Mouse (Mus musculus): ENCODE results near the gene Arpp19. TPM values are rescaled to one million over a fixed set of nuclear protein-coding genes. Genes with fewer than 3 reads are reported as not detected.
A peak's percentile ranks its signal among the peaks of the same experiment; 100 is the strongest.

Gene Arpp19
- polyA plus RNA-seq, 1 experiment from 2014 or later: 298 TPM

GRCm38 (mm10) chr9:75002262-75002661 lies 35.2 kb upstream of the Arpp19 start:
- DNase-seq (ENCODE audit: low spot score) (no peak), ATAC-seq (ENCODE audit: low FRiP score) (no peak)
- Histone ChIP-seq H3K4me1 (replicated peaks; ENCODE audit: control insufficient read depth, insufficient read depth, low read length) (no peaks in the 10 kb centered on the region), H3K4me2 (replicated peaks; ENCODE audit: low read depth, low read length) (no peak overlapping the region), H3K4me3 (ENCODE audit: low read depth, low read length) (no peak overlapping the region), H3K27me3 (ENCODE audit: control insufficient read depth, insufficient read depth, low read length) (no peaks in the 10 kb centered on the region), H3K36me3 (ENCODE audit: control insufficient read depth, insufficient read depth, low read length) (no peaks in the 10 kb centered on the region), H3K9ac (ENCODE audit: low read depth, low read length) (no peak overlapping the region), H3K9me3 (ENCODE audit: control insufficient read depth, low read length) (no peaks in the 10 kb centered on the region), H3K27ac (ENCODE audit: low read depth, low read length) (no peak overlapping the region)
- WGBS: 81% methylated on average over 3 of the region's 3 CpGs

DNA sequence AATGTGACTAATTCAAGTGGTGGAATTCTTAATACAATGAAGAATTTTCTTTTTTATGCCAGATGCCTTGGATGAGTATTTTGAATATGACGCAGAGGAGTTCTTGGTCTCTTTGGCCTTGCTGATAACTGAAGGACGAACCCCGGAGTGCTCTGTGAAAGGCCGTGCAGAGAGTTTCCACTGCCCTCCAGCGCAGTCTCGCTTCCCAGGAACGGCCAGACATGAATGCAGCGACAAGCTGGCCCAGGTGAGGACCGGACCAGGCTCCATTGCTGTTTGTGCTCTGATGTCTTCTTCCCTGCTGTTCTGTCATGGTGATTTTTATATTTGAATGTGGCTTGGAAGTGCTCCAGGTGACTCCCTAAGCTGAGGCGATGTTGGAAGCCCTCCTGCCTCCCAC lies 33.2 kb upstream of the Arpp19 start:
- no peak overlapping the region for H3K9ac ChIP-seq (ENCODE audit: low read depth, low read length)
- 96% methylated on average over 10 of the region's 10 CpGs for WGBS
- H3K4me1 ChIP-seq (replicated peaks; ENCODE audit: control insufficient read depth, insufficient read depth, low read length): no peaks in the 10 kb centered on the region
- no peaks in the 10 kb centered on the region for H3K27me3 ChIP-seq (ENCODE audit: control insufficient read depth, insufficient read depth, low read length)
- no peaks in the 10 kb centered on the region for H3K36me3 ChIP-seq (ENCODE audit: control insufficient read depth, insufficient read depth, low read length)
- H3K9me3 ChIP-seq (ENCODE audit: control insufficient read depth, low read length): no peaks in the 10 kb centered on the region
- ATAC-seq (ENCODE audit: low FRiP score) (no peak), DNase-seq (ENCODE audit: low spot score) (no peak)
- no peak overlapping the region for H3K4me3 ChIP-seq (ENCODE audit: low read depth, low read length)
- H3K4me2 ChIP-seq (replicated peaks; ENCODE audit: low read depth, low read length): no peak overlapping the region
- H3K27ac ChIP-seq (ENCODE audit: low read depth, low read length): no peak overlapping the region

- 0 out of 2 replicates have a peak, but pooled peaks cover 2% of the 10 kb centered on the region for H3K36me3 ChIP-seq (ENCODE audit: control insufficient read depth, insufficient read depth, low read length)
- no peak overlapping the region for H3K9ac ChIP-seq (ENCODE audit: low read depth, low read length)
- ATAC-seq (ENCODE audit: low FRiP score): no peak
- no peak overlapping the region for H3K4me2 ChIP-seq (replicated peaks; ENCODE audit: low read depth, low read length)
- H3K4me1 ChIP-seq (replicated peaks; ENCODE audit: control insufficient read depth, insufficient read depth, low read length): no peaks in the 10 kb centered on the region
- no peak overlapping the region for H3K4me3 ChIP-seq (ENCODE audit: low read depth, low read length)
- no peak overlapping the region for H3K27ac ChIP-seq (ENCODE audit: low read depth, low read length)
- WGBS: 94% methylated on average over 2 of the region's 2 CpGs
- H3K27me3 ChIP-seq (ENCODE audit: control insufficient read depth, insufficient read depth, low read length): no peaks in the 10 kb centered on the region
- H3K9me3 ChIP-seq (ENCODE audit: control insufficient read depth, low read length): no peaks in the 10 kb centered on the region
- DNase-seq (ENCODE audit: low spot score): no peak
Measured at GRCm38 (mm10) chr9:75016591-75016990, 20.8 kb upstream of the Arpp19 start.

DNA sequence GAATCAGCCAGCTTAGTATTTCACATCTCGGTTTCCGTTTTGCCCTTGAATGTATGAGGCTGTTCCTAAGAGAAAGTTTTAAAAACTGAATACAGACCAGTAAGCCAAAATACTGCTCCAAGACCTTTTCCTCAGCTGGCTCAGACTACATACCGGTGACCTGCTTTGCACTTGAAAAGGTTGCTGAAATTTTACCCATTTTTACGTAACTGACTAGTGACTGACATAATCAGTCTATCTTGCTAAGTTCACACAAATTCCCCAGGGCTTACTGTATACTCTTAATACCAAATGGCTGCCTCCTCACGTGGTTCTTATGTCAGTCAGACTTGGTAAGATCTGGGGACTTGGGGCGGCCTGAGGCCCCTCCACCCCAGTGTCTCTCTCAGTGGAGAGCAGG lies 18.2 kb upstream of the Arpp19 start:
- DNase-seq (ENCODE audit: low spot score) (no peak), ATAC-seq (ENCODE audit: low FRiP score) (no peak)
- Histone ChIP-seq H3K36me3 (ENCODE audit: control insufficient read depth, insufficient read depth, low read length) (0 out of 2 replicates have a peak, but pooled peaks cover 2% of the 10 kb centered on the region), H3K4me3 (ENCODE audit: low read depth, low read length) (no peak overlapping the region), H3K4me2 (replicated peaks; ENCODE audit: low read depth, low read length) (no peak overlapping the region), H3K9me3 (ENCODE audit: control insufficient read depth, low read length) (no peaks in the 10 kb centered on the region), H3K9ac (ENCODE audit: low read depth, low read length) (no peak overlapping the region), H3K27me3 (ENCODE audit: control insufficient read depth, insufficient read depth, low read length) (no peaks in the 10 kb centered on the region), H3K27ac (ENCODE audit: low read depth, low read length) (no peak overlapping the region), H3K4me1 (replicated peaks; ENCODE audit: control insufficient read depth, insufficient read depth, low read length) (no peaks in the 10 kb centered on the region)
- WGBS: 90% methylated on average over 6 of the region's 6 CpGs

GRCm38 (mm10) chr9:75019592-75019991 lies 17.8 kb upstream of the Arpp19 start:
- no peak for DNase-seq (ENCODE audit: low spot score)
- Histone ChIP-seq H3K9me3 (ENCODE audit: control insufficient read depth, low read length) (no peaks in the 10 kb centered on the region), H3K27me3 (ENCODE audit: control insufficient read depth, insufficient read depth, low read length) (no peaks in the 10 kb centered on the region), H3K27ac (ENCODE audit: low read depth, low read length) (no peak overlapping the region), H3K4me1 (replicated peaks; ENCODE audit: control insufficient read depth, insufficient read depth, low read length) (no peaks in the 10 kb centered on the region), H3K36me3 (ENCODE audit: control insufficient read depth, insufficient read depth, low read length) (0 out of 2 replicates have a peak, but pooled peaks cover 2% of the 10 kb centered on the region), H3K4me3 (ENCODE audit: low read depth, low read length) (no peak overlapping the region), H3K4me2 (replicated peaks; ENCODE audit: low read depth, low read length) (no peak overlapping the region), H3K9ac (ENCODE audit: low read depth, low read length) (no peak overlapping the region)
- ATAC-seq (ENCODE audit: low FRiP score): no peak
- 93% methylated on average over 3 of the region's 3 CpGs for WGBS

- Histone ChIP-seq H3K4me1 (replicated peaks; ENCODE audit: control insufficient read depth, insufficient read depth, low read length) (no peaks in the 10 kb centered on the region), H3K27me3 (ENCODE audit: control insufficient read depth, insufficient read depth, low read length) (no peaks in the 10 kb centered on the region), H3K9me3 (ENCODE audit: control insufficient read depth, low read length) (no peaks in the 10 kb centered on the region), H3K36me3 (ENCODE audit: control insufficient read depth, insufficient read depth, low read length) (0 out of 2 replicates have a peak, but pooled peaks cover 2% of the 10 kb centered on the region), H3K9ac (ENCODE audit: low read depth, low read length) (no peak overlapping the region), H3K4me3 (ENCODE audit: low read depth, low read length) (no peak overlapping the region), H3K4me2 (replicated peaks; ENCODE audit: low read depth, low read length) (no peak overlapping the region), H3K27ac (ENCODE audit: low read depth, low read length) (no peak overlapping the region)
- no peak for ATAC-seq (ENCODE audit: low FRiP score)
- 74% methylated on average over 4 of the region's 4 CpGs for WGBS
- DNase-seq (ENCODE audit: low spot score): no peak
Measured at GRCm38 (mm10) chr9:75020561-75020960, 16.9 kb upstream of the Arpp19 start.

- H3K36me3 ChIP-seq (ENCODE audit: control insufficient read depth, insufficient read depth, low read length): 0 out of 2 replicates have a peak, but pooled peaks cover 2% of the 10 kb centered on the region
- no peak overlapping the region for H3K27ac ChIP-seq (ENCODE audit: low read depth, low read length)
- ATAC-seq (ENCODE audit: low FRiP score) (no peak), DNase-seq (ENCODE audit: low spot score) (no peak)
- H3K9ac ChIP-seq (ENCODE audit: low read depth, low read length): no peak overlapping the region
- WGBS: 91% methylated on average over 7 of the region's 7 CpGs
- H3K4me2 ChIP-seq (replicated peaks; ENCODE audit: low read depth, low read length): no peak overlapping the region
- H3K9me3 ChIP-seq (ENCODE audit: control insufficient read depth, low read length): no peaks in the 10 kb centered on the region
- H3K4me1 ChIP-seq (replicated peaks; ENCODE audit: control insufficient read depth, insufficient read depth, low read length): no peaks in the 10 kb centered on the region
- no peaks in the 10 kb centered on the region for H3K27me3 ChIP-seq (ENCODE audit: control insufficient read depth, insufficient read depth, low read length)
- no peak overlapping the region for H3K4me3 ChIP-seq (ENCODE audit: low read depth, low read length)
Measured at GRCm38 (mm10) chr9:75022546-75022945, 14.9 kb upstream of the Arpp19 start.

DNA sequence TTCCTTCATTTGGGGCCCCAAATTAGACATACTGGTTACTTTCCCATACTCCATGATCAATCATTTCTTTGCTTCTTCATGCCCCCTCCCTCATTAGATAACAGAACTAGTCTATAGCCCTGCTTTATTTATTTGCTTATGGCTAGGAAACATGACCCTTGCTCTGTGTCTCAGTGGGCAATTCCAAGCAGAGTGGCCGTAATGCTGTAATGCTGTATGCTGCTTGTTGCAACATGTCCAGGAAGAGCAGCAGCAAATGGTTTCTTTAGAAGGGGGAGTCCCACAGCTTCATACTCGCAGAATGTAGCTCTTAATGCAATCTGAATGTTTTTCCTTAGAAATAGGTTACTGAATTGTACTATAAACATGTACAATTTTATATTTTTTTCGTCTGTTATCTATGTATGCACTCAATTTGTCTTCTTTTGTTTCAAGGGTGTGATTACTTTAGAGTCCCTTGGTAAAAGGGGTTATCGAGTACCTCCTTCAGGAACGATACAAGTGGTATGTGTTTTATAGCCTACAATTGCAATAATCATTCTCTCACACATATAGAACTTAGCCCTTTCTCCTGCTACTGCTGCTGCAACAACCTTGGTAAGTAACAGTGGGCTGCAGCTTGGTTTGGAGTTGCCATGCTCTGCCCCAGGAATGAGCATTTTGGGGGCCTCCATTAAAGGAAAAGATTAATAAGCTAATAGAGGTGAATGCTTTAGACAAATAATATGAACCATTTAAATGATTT lies 14.1 kb upstream of the Arpp19 start:
- no peak for ATAC-seq (ENCODE audit: low FRiP score)
- DNase-seq (ENCODE audit: low spot score): no peak
- Histone ChIP-seq H3K4me1 (replicated peaks; ENCODE audit: control insufficient read depth, insufficient read depth, low read length) (no peaks in the 10 kb centered on the region), H3K9ac (ENCODE audit: low read depth, low read length) (no peak overlapping the region), H3K36me3 (ENCODE audit: control insufficient read depth, insufficient read depth, low read length) (0 out of 2 replicates have a peak, but pooled peaks cover 2% of the 10 kb centered on the region), H3K4me2 (replicated peaks; ENCODE audit: low read depth, low read length) (no peak overlapping the region), H3K27me3 (ENCODE audit: control insufficient read depth, insufficient read depth, low read length) (no peaks in the 10 kb centered on the region), H3K4me3 (ENCODE audit: low read depth, low read length) (no peak overlapping the region), H3K9me3 (ENCODE audit: control insufficient read depth, low read length) (no peaks in the 10 kb centered on the region), H3K27ac (ENCODE audit: low read depth, low read length) (no peak overlapping the region)
- WGBS: 74% methylated on average over 5 of the region's 5 CpGs

DNA sequence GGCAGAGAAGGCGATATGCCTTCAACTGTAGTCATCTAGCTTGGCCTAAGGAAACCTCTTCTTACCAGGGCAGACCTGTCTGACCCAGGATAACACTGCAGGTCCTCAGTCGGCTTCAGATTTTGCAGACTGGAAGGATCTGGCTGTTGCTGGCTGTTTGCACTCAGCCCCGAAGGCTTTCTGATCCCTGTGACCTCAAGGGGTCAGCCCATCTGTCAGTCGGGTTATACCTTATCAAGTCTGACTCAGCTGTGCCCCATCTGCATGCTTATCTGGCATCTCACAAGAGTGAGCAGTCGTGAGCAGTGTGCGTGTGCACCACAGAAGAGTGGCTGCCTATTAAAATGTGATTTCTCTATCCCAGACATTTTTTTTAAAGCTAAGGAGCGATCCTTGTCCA lies 13.3 kb upstream of the Arpp19 start:
- Histone ChIP-seq H3K4me2 (replicated peaks; ENCODE audit: low read depth, low read length) (no peak overlapping the region), H3K36me3 (ENCODE audit: control insufficient read depth, insufficient read depth, low read length) (no peaks in the 10 kb centered on the region), H3K9me3 (ENCODE audit: control insufficient read depth, low read length) (no peaks in the 10 kb centered on the region), H3K27me3 (ENCODE audit: control insufficient read depth, insufficient read depth, low read length) (no peaks in the 10 kb centered on the region), H3K27ac (ENCODE audit: low read depth, low read length) (no peak overlapping the region), H3K4me1 (replicated peaks; ENCODE audit: control insufficient read depth, insufficient read depth, low read length) (no peaks in the 10 kb centered on the region), H3K9ac (ENCODE audit: low read depth, low read length) (no peak overlapping the region), H3K4me3 (ENCODE audit: low read depth, low read length) (no peak overlapping the region)
- DNase-seq (ENCODE audit: low spot score) (peak; percentile 22), ATAC-seq (ENCODE audit: low FRiP score) (peak; percentile 54; the same call in 1 of the 2 replicates)
- WGBS: 51% methylated on average over 7 of the region's 7 CpGs

Data from hindbrain, embryonic 11.5 days (tissue).